Mouse (Mus musculus) kidney, postnatal 0 days (tissue): Measurements from ENCODE around the gene Arnt2. TPM values are rescaled to one million over a fixed set of nuclear protein-coding genes. Genes with fewer than 3 reads are reported as not detected.

Source experiments
- ATAC-seq: fragments of 200-750 bp; cut with Nextera tagmentation; replicated peaks from 2 replicates; pipeline ENCODE4 v1.8.0; 2017; ENCODE audit warnings: low read depth, moderate number of reproducible peaks, moderate TSS enrichment, moderate library complexity; ENCODE audit not compliant: low FRiP score
- DNase-seq: peaks from one replicate; pipeline ENCODE4 v3.0.0-alpha.2; 2016; ENCODE audit warnings: low spot score
- H3K27ac ChIP-seq: fragments of 300-500 bp; sonication (generic); 2 replicates; pipeline ENCODE4 v1.5.1; 2014; ENCODE audit warnings: mild to moderate bottlenecking
- H3K27me3 ChIP-seq: fragments of 300-500 bp; sonication (generic); 2 replicates; pipeline ENCODE4 v1.6.1; 2014; ENCODE audit warnings: low read length, mixed read lengths; ENCODE audit not compliant: insufficient read depth
- H3K36me3 ChIP-seq: fragments of 300-500 bp; sonication (generic); 2 replicates; pipeline ENCODE4 v1.6.1; 2014; ENCODE audit warnings: low read length, mixed read lengths; ENCODE audit not compliant: insufficient read depth
- H3K4me1 ChIP-seq: fragments of 300-500 bp; sonication (generic); replicated peaks from 2 replicates; pipeline ENCODE4 v1.6.1; 2014; ENCODE audit warnings: antibody characterized with exemption, low read length, mixed read lengths; ENCODE audit not compliant: insufficient read depth
- H3K4me2 ChIP-seq: fragments of 300-500 bp; sonication (generic); 2 replicates; pipeline ENCODE4 v1.6.1; 2014; ENCODE audit warnings: mild to moderate bottlenecking, low read length, moderate library complexity, mixed read lengths
- H3K4me3 ChIP-seq: fragments of 300-500 bp; sonication (generic); replicated peaks from 2 replicates; pipeline ENCODE4 v1.5.1; 2014; ENCODE audit warnings: low read depth, low read length
- H3K9ac ChIP-seq: fragments of 300-500 bp; sonication (generic); 2 replicates; pipeline ENCODE4 v1.6.1; 2014; ENCODE audit warnings: low read depth, low read length
- H3K9me3 ChIP-seq: fragments of 300-500 bp; sonication (generic); replicated peaks from 2 replicates; pipeline ENCODE4 v1.6.1; 2016; ENCODE audit warnings: low read length, inconsistent platforms, mixed read lengths
- CTCF ChIP-seq: IDR thresholded peaks from 2 replicates; pipeline ENCODE4 v1.5.1; 2016; ENCODE audit warnings: antibody characterized with exemption, low read depth, mild to moderate bottlenecking, moderate library complexity
- WGBS: fragments of 180-500 bp; shearing (Covaris S2); extraction: QIAGEN DNeasy Blood & Tissue Kit; methylation state at CpG from one replicate; pipeline ENCODE4 v1.1.7; 2014; 5-methylcytosine and 5-hydroxymethylcytosine counted together
- polyA plus RNA-seq: library from polyadenylated mRNA; unstranded; fragments of >200 nt; fragmentation: Nextera tagmentation; extraction: Ambion mirVana; gene quantifications from 2 replicates; pipeline ENCODE4 v1.2.1, GENCODE M21; 2015

Arnt2 gene
- polyA plus RNA-seq, 1 experiment from 2014 or later = 8.4 TPM

DNA sequence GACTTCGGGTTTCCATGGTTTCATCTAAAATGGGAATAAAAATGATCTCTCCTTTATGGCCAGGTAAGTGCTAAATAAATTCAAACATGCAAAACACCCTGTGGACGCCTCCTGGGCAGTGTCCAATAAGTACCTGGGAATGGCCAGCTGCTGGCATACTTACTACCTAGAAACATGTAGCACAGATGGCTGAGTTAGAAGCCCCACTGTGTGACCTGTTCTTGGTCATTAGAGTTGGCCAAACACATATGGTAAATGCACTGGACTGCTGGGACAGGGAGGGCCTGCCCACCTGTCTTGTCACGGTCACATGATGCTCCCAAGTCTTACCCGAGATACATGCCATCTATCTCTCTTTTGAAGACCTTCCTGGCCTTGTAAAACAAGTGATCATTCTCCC lies 149.6 kb downstream of the Arnt2 start:
- H3K36me3 ChIP-seq = no peaks in the 10 kb centered on the region
- H3K9me3 ChIP-seq = no peaks in the 10 kb centered on the region
- no peak overlapping the region for H3K4me3 ChIP-seq
- H3K27me3 ChIP-seq = no peaks in the 10 kb centered on the region
- DNase-seq = no peak
- H3K27ac ChIP-seq = no peak overlapping the region
- no peaks in the 10 kb centered on the region for H3K4me1 ChIP-seq
- H3K9ac ChIP-seq = no peak overlapping the region
- WGBS = 88% methylated on average over 4 of the region's 4 CpGs
- no peak overlapping the region for H3K4me2 ChIP-seq
- no peak for ATAC-seq
- TF ChIP-seq CTCF = no peak

DNA sequence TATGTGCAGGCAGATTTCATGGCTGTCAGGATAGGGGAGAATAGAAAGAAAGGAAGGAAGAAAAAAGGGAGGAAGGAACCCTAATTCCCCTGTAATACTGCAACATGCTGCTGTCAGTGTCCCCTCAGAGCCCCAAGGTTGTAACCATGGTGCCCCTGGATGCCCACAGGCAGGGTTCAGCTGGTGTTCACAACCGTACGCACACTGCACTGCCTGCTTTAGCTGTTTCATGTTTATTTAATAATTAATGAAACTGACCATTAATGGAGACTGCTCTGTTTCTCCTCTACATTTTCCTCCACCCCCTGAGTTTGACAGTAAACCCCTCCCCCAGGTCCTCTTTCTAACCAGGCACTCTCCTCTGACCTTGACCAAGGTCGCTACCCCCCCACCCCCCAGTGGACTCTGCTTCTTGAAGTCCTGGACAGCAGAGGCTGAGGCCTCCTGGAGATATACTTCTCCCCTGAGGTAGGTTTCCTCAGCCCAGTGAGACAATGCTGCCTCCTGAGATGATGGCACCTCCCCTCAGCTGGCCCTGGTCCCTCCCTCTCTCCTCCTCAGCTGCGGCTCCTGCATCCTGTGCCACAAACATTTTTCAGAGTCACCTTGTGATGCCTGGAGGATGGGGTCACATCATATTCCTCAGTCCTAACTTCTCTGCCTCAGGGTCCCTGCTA lies 150.5 kb downstream of the Arnt2 start:
- peak overlapping the region; percentile 71 for H3K27ac ChIP-seq

DNA sequence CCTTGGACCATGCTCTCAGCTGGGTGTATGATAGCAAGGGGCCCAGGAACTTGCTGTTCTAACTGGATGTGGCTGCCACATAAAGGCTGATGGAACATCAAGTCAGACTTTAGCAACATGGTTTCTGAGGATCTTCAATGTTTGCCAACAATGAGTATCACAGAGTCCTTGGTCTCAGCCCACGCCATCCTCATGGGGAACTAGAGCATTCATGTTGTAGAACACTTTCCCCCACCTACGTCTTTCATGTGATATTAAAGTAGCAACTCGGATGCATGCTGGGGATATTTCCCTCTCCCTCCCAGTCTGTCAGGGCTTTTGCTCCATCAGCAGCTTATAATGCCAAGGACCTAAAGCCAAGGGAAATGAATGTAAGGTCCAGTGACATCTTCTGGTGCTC lies 153.3 kb downstream of the Arnt2 start:
- TF ChIP-seq CTCF = no peak
- ATAC-seq (no peak), DNase-seq (no peak)
- Histone ChIP-seq H3K4me1 (no peaks in the 10 kb centered on the region), H3K27ac (no peak overlapping the region), H3K9me3 (no peaks in the 10 kb centered on the region), H3K36me3 (no peaks in the 10 kb centered on the region), H3K27me3 (no peaks in the 10 kb centered on the region), H3K9ac (no peak overlapping the region), H3K4me3 (no peak overlapping the region), H3K4me2 (no peak overlapping the region)
- WGBS = 94% methylated on average over 3 of the region's 3 CpGs

More for the DNA sequence above, 150.5 kb downstream of the Arnt2 start:
- Histone ChIP-seq H3K4me1 (no peaks in the 10 kb centered on the region), H3K4me3 (no peak overlapping the region), H3K9ac (no peak overlapping the region), H3K27me3 (no peaks in the 10 kb centered on the region), H3K4me2 (no peak overlapping the region), H3K36me3 (no peaks in the 10 kb centered on the region), H3K9me3 (no peaks in the 10 kb centered on the region)
- no peak for TF ChIP-seq CTCF
- ATAC-seq (peak; percentile 88), DNase-seq (peak; percentile 32)
- 38% methylated on average over 4 of the region's 4 CpGs for WGBS

DNA sequence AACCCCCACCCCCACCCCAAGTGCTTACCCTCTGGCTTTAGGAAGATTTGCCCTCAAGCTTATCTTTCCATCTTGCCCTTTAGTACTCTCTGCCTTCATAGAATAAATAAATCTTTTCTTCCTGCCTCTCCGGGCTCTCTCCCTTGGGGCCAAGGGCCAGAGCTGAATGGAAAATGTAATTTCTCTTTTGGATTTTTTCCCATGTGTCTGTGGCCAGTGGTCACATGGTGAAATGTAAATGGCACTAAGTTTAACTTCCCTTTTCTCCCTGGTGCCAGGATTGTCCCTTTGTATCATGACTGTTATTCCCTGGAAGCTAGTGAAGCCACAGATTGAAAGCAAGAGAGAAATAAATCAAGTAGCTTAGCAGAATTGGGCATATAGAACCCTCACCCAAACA lies 153.7 kb downstream of the Arnt2 start:
- no peaks in the 10 kb centered on the region for H3K36me3 ChIP-seq
- H3K9ac ChIP-seq = no peak overlapping the region
- ATAC-seq (no peak), DNase-seq (no peak)
- no peak for TF ChIP-seq CTCF
- H3K4me2 ChIP-seq = no peak overlapping the region
- no peaks in the 10 kb centered on the region for H3K27me3 ChIP-seq
- no peaks in the 10 kb centered on the region for H3K9me3 ChIP-seq
- H3K4me3 ChIP-seq = no peak overlapping the region
- WGBS = 38% methylated on average over 1 of the region's 1 CpGs
- H3K4me1 ChIP-seq = no peaks in the 10 kb centered on the region
- H3K27ac ChIP-seq = no peak overlapping the region

DNA sequence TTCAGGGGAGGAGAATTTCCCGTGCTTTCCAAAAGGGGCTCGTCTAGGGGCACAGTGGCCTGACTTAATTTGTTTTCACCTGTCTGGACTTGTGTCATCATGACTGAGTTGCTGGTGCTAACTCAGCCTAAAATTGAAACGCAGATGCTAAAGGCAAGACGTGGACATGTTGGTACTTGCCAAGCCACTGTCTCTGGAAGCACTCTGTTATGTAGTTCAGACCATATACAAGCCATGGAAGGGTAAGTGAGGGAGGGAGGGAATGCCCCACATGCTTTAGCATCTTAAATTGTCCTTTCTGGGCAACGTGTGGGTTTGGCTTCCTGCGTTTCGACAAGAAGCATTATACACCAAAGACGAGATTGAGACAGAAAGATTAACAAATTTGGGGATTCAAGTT lies 155.1 kb downstream of the Arnt2 start:
- WGBS = 76% methylated on average over 8 of the region's 8 CpGs
- no peak for DNase-seq
- no peak overlapping the region for H3K27ac ChIP-seq

DNA sequence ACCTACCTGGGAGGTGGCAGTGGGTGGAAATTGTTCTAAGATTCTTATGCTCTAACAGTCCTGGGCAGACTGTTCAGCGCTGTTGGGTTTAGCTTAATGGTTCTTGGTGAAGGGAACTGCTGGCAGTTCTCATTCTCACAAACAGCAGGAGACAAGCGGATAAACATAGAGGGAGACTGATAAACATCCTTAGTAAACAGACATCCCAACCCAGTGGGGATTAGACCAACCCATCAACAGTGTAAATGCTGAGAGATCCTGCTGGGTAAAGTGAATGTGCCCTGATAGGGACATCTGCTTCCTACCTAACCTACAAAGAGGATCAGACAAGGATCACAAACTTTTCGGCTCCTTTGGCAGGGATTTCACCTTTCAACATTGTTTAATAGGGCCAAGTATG lies 155.7 kb downstream of the Arnt2 start:
- Histone ChIP-seq H3K9ac (no peak overlapping the region), H3K4me2 (no peak overlapping the region), H3K36me3 (no peaks in the 10 kb centered on the region), H3K4me1 (0 out of 2 replicates have a peak, but pooled peaks cover 6% of the 10 kb centered on the region), H3K4me3 (no peak overlapping the region), H3K27ac (no peak overlapping the region), H3K9me3 (no peaks in the 10 kb centered on the region), H3K27me3 (no peaks in the 10 kb centered on the region)
- no peak for TF ChIP-seq CTCF
- DNase-seq = no peak
- ATAC-seq = no peak
- WGBS = 75% methylated on average over 3 of the region's 3 CpGs

More for the DNA sequence above, 155.1 kb downstream of the Arnt2 start:
- 0 out of 2 replicates have a peak, but pooled peaks cover under 1% of the 10 kb centered on the region for H3K4me1 ChIP-seq
- no peaks in the 10 kb centered on the region for H3K27me3 ChIP-seq
- no peaks in the 10 kb centered on the region for H3K36me3 ChIP-seq
- no peak overlapping the region for H3K4me3 ChIP-seq
- no peak for TF ChIP-seq CTCF
- H3K9me3 ChIP-seq = no peaks in the 10 kb centered on the region
- no peak for ATAC-seq
- no peak overlapping the region for H3K4me2 ChIP-seq
- H3K9ac ChIP-seq = no peak overlapping the region

DNA sequence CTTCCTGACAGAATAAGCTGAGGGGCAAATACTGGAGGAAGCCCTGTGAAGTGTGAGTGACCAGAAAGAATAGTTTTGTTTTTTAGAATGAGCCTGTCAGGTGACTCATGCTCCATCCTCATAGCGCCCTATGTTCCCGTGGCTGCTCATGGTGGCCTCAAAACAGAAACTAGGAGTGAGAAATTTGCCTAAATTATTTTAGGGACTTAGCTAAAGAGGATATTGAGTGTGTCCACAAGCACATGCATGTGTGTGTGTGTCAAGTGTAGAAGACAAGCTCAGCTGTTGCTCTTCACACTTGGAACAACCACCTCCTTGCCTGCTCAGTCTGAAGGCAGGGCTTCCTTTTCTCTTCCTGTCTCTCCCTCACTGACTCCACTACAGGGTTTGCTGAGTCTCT lies 158.3 kb downstream of the Arnt2 start:
- WGBS = 93% methylated on average over 2 of the region's 2 CpGs
- ATAC-seq (no peak), DNase-seq (no peak)
- H3K9me3 ChIP-seq = no peaks in the 10 kb centered on the region
- H3K4me1 ChIP-seq = 0 out of 2 replicates have a peak, but pooled peaks cover 12% of the 10 kb centered on the region
- TF ChIP-seq CTCF = no peak
- H3K9ac ChIP-seq = no peak overlapping the region
- no peak overlapping the region for H3K4me3 ChIP-seq
- no peaks in the 10 kb centered on the region for H3K36me3 ChIP-seq
- H3K27me3 ChIP-seq = no peaks in the 10 kb centered on the region
- H3K27ac ChIP-seq = no peak overlapping the region
- no peak overlapping the region for H3K4me2 ChIP-seq
